Mouse (Mus musculus): ENCODE measurements around the gene Upk3bl. TPM values are rescaled to one million over a fixed set of nuclear protein-coding genes. Genes with fewer than 3 reads are reported as not detected.
A peak's percentile ranks its signal among the peaks of the same experiment; 100 is the strongest.

Upk3bl gene
- total RNA-seq, 2 experiments from 2014 or later = not detected

GRCm38 (mm10) chr5:136077001-136077550 lies 22.8 kb downstream of the Upk3bl start:
- no peak for TF ChIP-seq CTCF (IDR thresholded peaks at IDR 0.05)
- Histone ChIP-seq H3K27ac (peak overlapping the region; percentile 79), H3K4me3 (peak overlapping the region; percentile 17; the same call in 1 of the 2 replicates)
- no peak for DNase-seq
- intact Hi-C loops (cut with DNase I) = no loop called here

- Histone ChIP-seq H3K27ac (peak overlapping the region; percentile 79; the same call in 1 of the 2 replicates), H3K4me3 (no peak overlapping the region)
- TF ChIP-seq CTCF (IDR thresholded peaks at IDR 0.05) = no peak
- DNase-seq = no peak
- intact Hi-C loops (cut with DNase I) = no loop called here
These were observed 23.8 kb downstream of the Upk3bl start for GRCm38 (mm10) chr5:136078136-136078535.

DNA sequence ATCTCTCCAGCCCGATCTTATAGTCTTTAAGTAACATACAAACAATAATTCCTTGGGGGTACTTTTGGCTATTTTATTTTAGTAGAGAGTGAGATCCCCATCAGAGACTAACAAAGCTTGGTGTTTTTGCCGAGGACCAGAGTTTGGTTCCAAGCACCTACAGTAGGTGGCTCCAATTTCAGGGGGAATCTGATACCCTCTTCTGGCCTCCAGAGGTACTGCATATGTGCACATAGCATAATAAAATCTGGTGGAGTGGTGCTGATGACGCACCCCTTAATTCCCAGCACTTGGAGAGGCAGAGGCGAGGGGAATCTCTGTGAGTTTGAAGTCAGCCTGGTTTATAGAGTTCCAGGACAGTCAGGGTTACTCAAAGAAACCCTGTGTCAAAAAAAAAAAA lies 28.1 kb downstream of the Upk3bl start:
- peak; percentile 36 for TF ChIP-seq CTCF (IDR thresholded peaks at IDR 0.05)
- Histone ChIP-seq H3K27ac (no peak overlapping the region), H3K4me3 (no peak overlapping the region)
- DNase-seq = no peak
- intact Hi-C loops (cut with DNase I) = no loop called here

GRCm38 (mm10) chr5:136083669-136084107 lies 29.4 kb downstream of the Upk3bl start, which contains the start of gene Rasa4:
TSS of gene Rasa4 (plus strand) at chr5:136083916.
- intact Hi-C loops (cut with DNase I) = no loop called here
- 0 out of 2 replicates have a peak, but pooled peaks have one; percentile 6 for TF ChIP-seq CTCF (IDR thresholded peaks at IDR 0.05)

GRCm38 (mm10) chr5:136084144-136084881 lies 30.0 kb downstream of the Upk3bl start:
- peak; percentile 42 for DNase-seq
- intact Hi-C loops (cut with DNase I) = no loop called here
- no peak for TF ChIP-seq CTCF (IDR thresholded peaks at IDR 0.05)
- Histone ChIP-seq H3K27ac (peak overlapping the region; percentile 95), H3K4me3 (peak overlapping the region; percentile 97)

More at GRCm38 (mm10) chr5:136083669-136084107, 29.4 kb downstream of the Upk3bl start, which contains the start of gene Rasa4:
- DNase-seq = peak; percentile 96
- Histone ChIP-seq H3K4me3 (peak within 1 kb of the TSS; percentile 97), H3K27ac (peak within 1 kb of the TSS; percentile 95)

- peak; percentile 88 for DNase-seq
- TF ChIP-seq CTCF (IDR thresholded peaks at IDR 0.05) = no peak
- H3K27ac ChIP-seq = peak overlapping the region; percentile 95
- intact Hi-C loops (cut with DNase I) = no loop called here
- H3K4me3 ChIP-seq = peak overlapping the region; percentile 97
These were observed 30.8 kb downstream of the Upk3bl start for GRCm38 (mm10) chr5:136084891-136085651.

- Histone ChIP-seq H3K27ac (peak overlapping the region; percentile 95), H3K4me3 (peak overlapping the region; percentile 97)
- DNase-seq = peak; percentile 77
- no peak for TF ChIP-seq CTCF (IDR thresholded peaks at IDR 0.05)
- intact Hi-C loops (cut with DNase I) = no loop called here
These were observed 32.0 kb downstream of the Upk3bl start for GRCm38 (mm10) chr5:136086290-136086689.

GRCm38 (mm10) chr5:136088821-136089575 lies 34.7 kb downstream of the Upk3bl start:
- peak; percentile 46 for DNase-seq
- Histone ChIP-seq H3K4me3 (no peak overlapping the region; the same call in 1 of the 2 replicates), H3K27ac (peak overlapping the region; percentile 46; the same call in 1 of the 2 replicates)
- intact Hi-C loops (cut with DNase I) = no loop called here
- TF ChIP-seq CTCF (IDR thresholded peaks at IDR 0.05) = peak; percentile 48

DNA sequence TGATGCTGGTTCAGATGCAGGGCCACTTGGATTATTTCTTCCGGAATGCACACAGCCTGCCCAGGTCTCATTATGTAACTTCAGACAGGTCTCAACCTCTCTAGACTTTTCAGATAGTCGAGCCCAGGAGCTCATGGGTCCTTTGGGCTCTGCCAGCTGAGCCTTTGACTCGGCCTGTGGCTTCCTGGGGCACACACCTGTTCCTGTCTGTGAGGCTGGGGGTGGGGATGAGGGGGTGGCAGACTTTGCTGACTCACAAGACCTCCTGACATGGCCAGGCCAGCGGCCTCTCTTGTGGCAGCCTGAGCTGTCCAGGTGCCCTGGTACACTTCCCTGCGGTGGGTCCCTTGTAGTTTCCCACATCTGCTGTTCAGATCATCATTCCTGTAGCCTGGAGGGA lies 37.6 kb downstream of the Upk3bl start:
- no peak for TF ChIP-seq CTCF (IDR thresholded peaks at IDR 0.05)
- peak overlapping the region; percentile 55 for H3K4me3 ChIP-seq
- intact Hi-C loops (cut with DNase I) = no loop called here
- DNase-seq = peak; percentile 77
- peak overlapping the region; percentile 85 for H3K27ac ChIP-seq

DNA sequence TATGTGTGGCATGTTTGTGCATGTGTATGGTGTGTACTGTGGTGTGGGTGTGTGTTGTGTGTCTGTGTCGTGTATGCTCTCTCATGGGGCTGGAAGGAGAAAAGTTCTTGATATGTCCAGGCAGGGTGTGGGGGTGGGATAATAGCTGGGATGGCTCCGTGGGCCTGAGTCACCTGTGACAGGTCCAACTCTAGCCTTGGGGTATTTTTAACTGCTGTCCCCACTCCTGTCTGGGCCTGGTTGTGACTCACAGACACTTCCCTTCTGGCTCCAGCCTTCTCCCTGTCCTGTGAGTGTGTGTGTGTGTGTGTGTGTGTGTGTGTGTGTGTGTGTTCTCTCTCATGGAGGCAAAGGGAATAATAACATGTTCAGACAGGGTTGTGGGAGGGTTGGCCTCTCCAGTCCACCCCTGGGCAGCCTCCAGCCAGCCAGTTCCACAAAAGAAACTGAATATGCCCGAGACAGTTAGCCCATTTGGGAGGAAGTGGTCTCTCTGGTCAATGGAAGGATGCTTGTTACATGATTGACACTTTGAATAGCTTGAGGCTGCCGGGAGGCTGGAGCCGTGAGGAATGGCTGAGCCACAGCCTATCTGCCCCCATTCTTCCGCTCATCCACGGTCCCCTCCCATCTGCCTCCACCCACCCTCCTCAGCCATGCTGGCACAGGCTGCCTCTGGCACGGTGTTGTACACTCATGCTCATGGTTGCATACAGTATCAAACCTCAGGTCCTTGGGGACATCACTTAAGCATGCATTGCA lies 40.1 kb downstream of the Upk3bl start:
- Histone ChIP-seq H3K4me3 (no peak overlapping the region), H3K27ac (no peak overlapping the region)
- no peak for DNase-seq
- intact Hi-C loops (cut with DNase I) = no loop called here
- no peak for TF ChIP-seq CTCF (IDR thresholded peaks at IDR 0.05)

- no peak for TF ChIP-seq CTCF (IDR thresholded peaks at IDR 0.05)
- Histone ChIP-seq H3K4me3 (no peak overlapping the region), H3K27ac (no peak overlapping the region)
- no peak for DNase-seq
- intact Hi-C loops (cut with DNase I) = no loop called here
These were observed 40.8 kb downstream of the Upk3bl start for GRCm38 (mm10) chr5:136095089-136095488.

All from gastrocnemius, adult 2 months (tissue).